Mouse (Mus musculus) adrenal gland, postnatal 0 days (tissue): ENCODE measurements around the gene Pkp4. TPM values are rescaled to one million over a fixed set of nuclear protein-coding genes. Genes with fewer than 3 reads are reported as not detected.

ENCODE experiments used
- polyA plus RNA-seq: library from polyadenylated mRNA; unstranded; fragments of >200 nt; fragmentation: Nextera tagmentation; extraction: Ambion mirVana; gene quantifications from 2 replicates; pipeline ENCODE4 v1.2.1, GENCODE M21; 2015

Gene Pkp4
- polyA plus RNA-seq: 8.0 and 8.6 TPM in 2 replicates

DNA sequence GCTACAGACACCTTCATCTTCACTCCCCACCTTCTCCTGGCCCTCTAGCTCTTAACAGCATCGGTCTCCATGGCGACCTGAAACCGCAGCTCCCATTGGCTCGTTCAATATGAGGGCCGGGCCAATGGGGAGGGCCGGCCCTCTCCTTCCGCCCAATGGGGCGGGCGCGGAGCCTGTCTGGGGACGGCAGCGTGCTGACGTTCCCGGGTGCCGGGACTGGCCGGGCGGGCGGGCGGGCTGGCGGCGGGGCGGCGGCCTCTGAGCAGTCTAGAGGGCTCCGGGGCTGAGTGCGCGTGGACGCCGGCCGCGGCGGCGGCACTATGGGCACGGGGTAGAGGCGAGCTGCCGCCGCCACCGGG lies at the start of gene Pkp4, which contains the start of gene Ccdc148:
Gene Pkp4 (plus strand): TSS at position 246 of the 359 bp plus-strand sequence.
Gene Ccdc148 (minus strand): TSS at position 79 of the 359 bp plus-strand sequence.

Other genes starting within 250 kb of the Pkp4 start
- 0.87 and 1.2 TPM in 2 replicates for gene Ccdc148, start 167 bp upstream of the Pkp4 start, polyA plus RNA-seq